Mouse (Mus musculus) WW6 (cell line): ENCODE data around the gene Siva1.

Source experiments
- DNase-seq: peaks from one replicate; pipeline ENCODE4 v3.0.0-alpha.2; 2013; ENCODE audit warnings: low read depth, low spot score

Gene Siva1

GRCm38 (mm10) chr12:112623742-112624141, 20.7 kb upstream of the Siva1 start:
- no peak for DNase-seq

GRCm38 (mm10) chr12:112625700-112626099, 18.8 kb upstream of the Siva1 start:
- DNase-seq: no peak

GRCm38 (mm10) chr12:112626455-112626854, 18.0 kb upstream of the Siva1 start:
- no peak for DNase-seq

- no peak for DNase-seq
Observed at GRCm38 (mm10) chr12:112627097-112627881, 17.2 kb upstream of the Siva1 start.

GRCm38 (mm10) chr12:112628197-112628596, 16.3 kb upstream of the Siva1 start:
- DNase-seq: no peak

- DNase-seq: peak; percentile 54
Observed at GRCm38 (mm10) chr12:112628928-112629721, 15.4 kb upstream of the Siva1 start.

GRCm38 (mm10) chr12:112630029-112630428, 14.4 kb upstream of the Siva1 start:
- no peak for DNase-seq

GRCm38 (mm10) chr12:112630796-112631195, 13.7 kb upstream of the Siva1 start:
- DNase-seq: no peak

GRCm38 (mm10) chr12:112631472-112631871, 13.0 kb upstream of the Siva1 start:
- DNase-seq: no peak

GRCm38 (mm10) chr12:112632084-112632777, 12.2 kb upstream of the Siva1 start:
- DNase-seq: no peak

- DNase-seq: no peak
Observed at GRCm38 (mm10) chr12:112632907-112633306, 11.6 kb upstream of the Siva1 start.

GRCm38 (mm10) chr12:112633686-112634085, 10.8 kb upstream of the Siva1 start:
- DNase-seq: no peak

GRCm38 (mm10) chr12:112639526-112639925, 5.0 kb upstream of the Siva1 start:
- no peak for DNase-seq

GRCm38 (mm10) chr12:112643126-112643525, 1.4 kb upstream of the Siva1 start:
- no peak for DNase-seq

- no peak for DNase-seq
Observed at GRCm38 (mm10) chr12:112644855-112645506, 502 bp downstream of the Siva1 start.

- no peak for DNase-seq
Observed at GRCm38 (mm10) chr12:112646139-112646538, 1.7 kb downstream of the Siva1 start.

- DNase-seq: no peak
Observed at GRCm38 (mm10) chr12:112648081-112648480, 3.6 kb downstream of the Siva1 start.

- DNase-seq: no peak
Observed at GRCm38 (mm10) chr12:112651778-112652439, 7.4 kb downstream of the Siva1 start.

- no peak for DNase-seq
Observed at GRCm38 (mm10) chr12:112653157-112653824, 8.8 kb downstream of the Siva1 start.

- no peak for DNase-seq
Observed at GRCm38 (mm10) chr12:112654076-112654475, 9.6 kb downstream of the Siva1 start.

- no peak for DNase-seq
Observed at GRCm38 (mm10) chr12:112658619-112659018, 14.1 kb downstream of the Siva1 start.
